Mouse (Mus musculus) right cerebral cortex, postnatal 25 days (tissue): ENCODE data around the gene Ntrk3.
A peak's percentile ranks its signal among the peaks of the same experiment; 100 is the strongest.

Source experiments
- DNase-seq: peaks from one replicate; pipeline ENCODE4 v3.0.0; 2022

The Ntrk3 gene

GRCm38 (mm10) chr7:78433617-78434144 is 304.1 kb downstream of the Ntrk3 start:
- no peak for DNase-seq

GRCm38 (mm10) chr7:78431611-78432010 is 306.2 kb downstream of the Ntrk3 start:
- DNase-seq: no peak

- DNase-seq: no peak
These were observed 325.6 kb downstream of the Ntrk3 start for GRCm38 (mm10) chr7:78412172-78412571.

- DNase-seq: no peak
These were observed 327.8 kb downstream of the Ntrk3 start for GRCm38 (mm10) chr7:78409970-78410369.

- DNase-seq: no peak
These were observed 331.0 kb downstream of the Ntrk3 start for GRCm38 (mm10) chr7:78406641-78407291.

GRCm38 (mm10) chr7:78404481-78404880 is 333.3 kb downstream of the Ntrk3 start:
- no peak for DNase-seq

- DNase-seq: no peak
These were observed 335.3 kb downstream of the Ntrk3 start for GRCm38 (mm10) chr7:78402495-78402894.

GRCm38 (mm10) chr7:78400219-78400618 is 337.6 kb downstream of the Ntrk3 start:
- DNase-seq: no peak

GRCm38 (mm10) chr7:78398377-78398776 is 339.4 kb downstream of the Ntrk3 start:
- no peak for DNase-seq

- DNase-seq: no peak
These were observed 340.6 kb downstream of the Ntrk3 start for GRCm38 (mm10) chr7:78397215-78397614.

GRCm38 (mm10) chr7:78390019-78390418 is 347.8 kb downstream of the Ntrk3 start:
- DNase-seq: no peak

GRCm38 (mm10) chr7:78388101-78388500 is 349.7 kb downstream of the Ntrk3 start:
- DNase-seq: no peak

GRCm38 (mm10) chr7:78385971-78386370 is 351.8 kb downstream of the Ntrk3 start:
- no peak for DNase-seq

- no peak for DNase-seq
These were observed 353.7 kb downstream of the Ntrk3 start for GRCm38 (mm10) chr7:78384111-78384510.

GRCm38 (mm10) chr7:78382126-78382525 is 355.7 kb downstream of the Ntrk3 start:
- DNase-seq: no peak

GRCm38 (mm10) chr7:78379784-78380183 is 358.0 kb downstream of the Ntrk3 start:
- no peak for DNase-seq

- no peak for DNase-seq
These were observed 359.5 kb downstream of the Ntrk3 start for GRCm38 (mm10) chr7:78378306-78378705.

- no peak for DNase-seq
These were observed 360.9 kb downstream of the Ntrk3 start for GRCm38 (mm10) chr7:78376875-78377274.

GRCm38 (mm10) chr7:78361341-78362309 is 376.2 kb downstream of the Ntrk3 start:
- DNase-seq: no peak

- no peak for DNase-seq
These were observed 390.3 kb downstream of the Ntrk3 start for GRCm38 (mm10) chr7:78347464-78347863.

GRCm38 (mm10) chr7:78333422-78333821 is 404.4 kb downstream of the Ntrk3 start:
- no peak for DNase-seq

- DNase-seq: peak; percentile 46
These were observed 409.5 kb downstream of the Ntrk3 start for GRCm38 (mm10) chr7:78328301-78328700.

- no peak for DNase-seq
These were observed 411.6 kb downstream of the Ntrk3 start for GRCm38 (mm10) chr7:78326185-78326584.

GRCm38 (mm10) chr7:78318640-78319039 is 419.2 kb downstream of the Ntrk3 start:
- DNase-seq: no peak
